Mouse (Mus musculus) left cerebral cortex, postnatal 14 days (tissue): ENCODE results near the gene Tcl1b3. TPM values are rescaled to one million over a fixed set of nuclear protein-coding genes. Genes with fewer than 3 reads are reported as not detected.

ENCODE experiments used
- DNase-seq, 2 experiments: peaks; one replicate each; pipeline ENCODE4 v3.0.0; 2021 to 2022; ENCODE audit warnings: low spot score in 2 of 2, mixed read lengths in 1 of 2
- intact Hi-C: fragments of 180-260 bp; cut with DNase I; formaldehyde crosslinking; loops from one replicate; pipeline ENCODE4 v1.15.1; 2025
- total RNA-seq, 2 experiments: library from RNA; stranded (reverse); gene quantifications; 2 replicates each; pipeline ENCODE4 v1.2.3; 2021

The Tcl1b3 gene
- total RNA-seq, 2 experiments from 2014 or later, result not detected

DNA sequence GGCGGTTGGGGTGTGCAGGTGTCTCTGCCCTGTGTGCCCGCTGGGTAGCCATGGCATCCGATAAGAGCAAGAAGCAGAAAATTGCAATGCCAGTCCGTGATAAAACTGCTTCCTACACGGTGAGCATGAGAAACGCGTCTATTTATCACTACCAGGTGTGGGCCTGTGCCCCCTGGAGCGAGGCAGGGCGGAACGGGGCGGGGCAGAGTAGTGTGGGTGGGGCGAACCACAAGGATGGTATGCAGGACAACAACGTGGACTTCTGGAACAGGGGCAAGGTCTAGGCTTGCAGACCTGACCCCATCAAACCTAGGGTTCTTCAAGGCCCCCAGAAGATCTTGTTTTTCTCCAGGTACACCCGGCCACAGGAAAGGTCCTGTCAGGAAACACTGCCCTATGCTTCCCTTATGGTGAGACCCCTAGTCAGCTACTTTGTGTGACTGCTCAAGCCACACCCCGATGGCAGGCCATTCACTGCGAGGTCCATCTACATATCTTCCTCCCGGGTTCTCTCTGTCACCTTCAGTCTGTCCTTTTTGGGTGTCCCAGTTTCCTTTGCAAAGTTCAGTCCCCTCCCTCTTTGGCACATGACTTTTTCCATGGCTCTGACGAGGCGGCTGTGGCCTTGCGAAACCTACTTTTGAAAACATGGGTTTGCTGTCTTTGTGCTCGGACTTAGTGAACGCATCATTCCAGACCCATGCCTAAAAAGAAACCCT is 31.9 kb downstream of the Tcl1b3 start, which contains the start of gene Tcl1:
Gene Tcl1 (minus strand): TSS at position 193 of the 719 bp plus-strand sequence.
- no peak for DNase-seq
- intact Hi-C loops, result no loop called here

DNA sequence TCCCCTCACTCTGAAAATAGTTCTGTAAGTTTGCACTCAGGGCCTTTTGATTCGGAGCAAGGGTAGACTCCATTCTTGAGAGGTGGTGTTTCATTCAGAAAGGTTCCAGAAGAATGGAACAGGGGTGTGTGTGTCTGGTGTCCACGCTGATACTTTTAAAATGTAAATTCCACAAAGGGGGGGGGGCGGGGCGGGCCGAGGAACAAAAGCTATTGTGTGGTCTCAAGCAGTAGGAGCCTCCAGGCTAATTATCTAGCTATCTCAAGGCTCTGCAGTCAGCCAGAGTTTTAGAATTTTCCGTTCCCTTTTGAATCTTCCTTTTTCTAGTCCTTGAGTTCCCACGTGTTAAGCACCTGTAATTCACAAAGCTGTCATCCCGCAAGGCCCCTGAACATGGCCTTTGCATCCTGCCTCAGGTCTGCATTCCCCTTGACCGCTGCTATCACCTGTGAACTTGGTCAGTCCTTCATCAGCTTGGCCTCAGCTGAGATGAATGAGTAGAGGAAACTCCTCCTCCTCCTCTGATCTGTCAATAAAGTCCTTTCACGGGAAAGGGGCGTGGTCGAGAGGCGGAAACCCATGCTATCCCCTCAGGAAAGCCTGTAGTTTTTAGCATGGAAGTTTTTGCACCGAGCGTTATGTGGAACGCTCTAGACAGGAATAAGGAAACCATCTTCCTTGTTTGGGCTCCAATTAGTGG is 33.9 kb downstream of the Tcl1b3 start:
- intact Hi-C loops, result no loop called here
- no peak for DNase-seq

DNA sequence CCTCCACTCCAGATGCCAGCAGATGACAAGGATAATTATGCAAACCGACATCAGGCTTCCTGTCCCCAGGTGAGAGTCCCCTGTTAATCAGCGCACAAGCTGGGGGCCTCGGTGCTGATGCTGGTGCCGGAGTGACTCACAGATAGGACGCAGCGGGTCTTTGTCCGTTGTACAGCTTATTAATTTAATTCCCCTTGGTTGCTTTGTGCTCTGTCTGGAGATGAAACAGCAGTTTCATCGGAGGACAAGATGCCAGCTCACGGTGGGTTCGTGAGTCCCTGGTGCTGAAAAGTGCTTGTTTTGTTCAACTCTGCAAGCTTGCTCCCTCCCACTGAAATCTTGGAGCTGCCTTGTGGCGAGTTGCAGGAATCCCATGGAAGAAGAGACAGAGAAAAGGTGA is 43.5 kb downstream of the Tcl1b3 start:
- intact Hi-C loops, result no loop called here

DNA sequence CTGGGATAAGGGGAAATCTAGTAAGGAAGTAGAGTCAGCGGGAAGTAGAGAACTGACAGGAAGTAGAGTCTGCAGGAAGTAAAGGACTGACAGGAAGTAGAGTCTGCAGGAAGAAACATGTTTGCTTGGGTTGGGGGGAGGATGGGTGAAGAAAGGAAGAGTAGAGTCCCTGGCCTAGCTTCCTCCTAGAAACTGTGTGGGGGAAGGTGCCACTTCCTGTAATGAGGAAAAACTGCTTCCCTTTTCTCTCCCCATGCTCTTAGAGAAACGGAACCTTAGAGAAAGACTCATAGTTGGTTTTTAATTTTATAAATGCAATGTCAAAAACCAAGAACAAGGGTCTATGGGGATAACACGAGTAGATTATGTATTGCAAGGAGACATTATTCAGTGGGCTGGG is 44.2 kb downstream of the Tcl1b3 start:
- intact Hi-C loops, result no loop called here
- no peak for DNase-seq

More for the DNA sequence above, 43.5 kb downstream of the Tcl1b3 start:
- DNase-seq, result no peak

DNA sequence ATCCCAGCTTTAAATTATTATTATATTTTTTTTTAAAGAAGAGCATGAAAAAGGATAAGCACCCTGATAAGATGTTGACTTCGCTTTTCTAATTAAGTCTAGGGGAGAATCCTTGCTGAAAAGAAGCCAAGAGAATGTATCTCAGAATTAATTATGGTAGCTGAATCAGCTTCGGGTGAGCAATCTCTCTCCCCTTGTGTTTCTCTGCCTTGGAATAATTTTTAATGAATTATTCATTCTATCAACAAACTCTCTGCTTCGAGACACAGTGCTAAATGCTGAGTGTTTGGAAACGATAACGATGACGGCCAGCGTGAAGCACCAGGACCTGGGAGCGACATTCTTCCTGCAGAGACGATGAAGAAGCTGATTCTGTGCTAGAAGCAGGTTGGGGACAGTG is 48.2 kb downstream of the Tcl1b3 start:
- no peak for DNase-seq
- intact Hi-C loops, result no loop called here

Other genes with a start within 250 kb of the Tcl1b3 start
- 1 to 10 TPM; 1.1 to 1.4 TPM for gene Syne3, start 181.2 kb upstream of the Tcl1b3 start, total RNA-seq
- 10 to 100 TPM; 62.5 to 64.1 TPM for gene Glrx5, start 158.4 kb upstream of the Tcl1b3 start, total RNA-seq
- not detected for gene Tcl1b2, start 45.0 kb upstream of the Tcl1b3 start, total RNA-seq
- gene Tcl1b1, start 31.4 kb upstream of the Tcl1b3 start, total RNA-seq, result not detected
- not detected for gene Tcl1b5, start 14.7 kb upstream of the Tcl1b3 start, total RNA-seq
- gene Tcl1b4, start 10.9 kb downstream of the Tcl1b3 start, total RNA-seq, result not detected
- not detected for gene Tcl1, start 31.8 kb downstream of the Tcl1b3 start, total RNA-seq
- gene Tunar, start 142.8 kb downstream of the Tcl1b3 start, total RNA-seq, result 10 to 100 TPM; 11.8 to 15.6 TPM